Mouse (Mus musculus): ENCODE data around the gene Dgki. TPM values are rescaled to one million over a fixed set of nuclear protein-coding genes. Genes with fewer than 3 reads are reported as not detected.

Dgki gene
- 0.20 and 0.27 TPM in 2 replicates for polyA plus RNA-seq (2015; fragmentation: Nextera tagmentation; extraction: Ambion mirVana)

GRCm38 (mm10) chr6:37299562-37300390 lies at the start of gene Dgki:
Dgki (minus strand) TSS chr6:37300184.
- Histone ChIP-seq H3K27ac (ENCODE audit: low read length) (no peak within 1 kb of the TSS), H3K4me1 (ENCODE audit: control insufficient read depth, low read depth, low read length) (no peaks in the 10 kb centered on the region), H3K4me3 (ENCODE audit: low read depth, low read length) (peak within 1 kb of the TSS; percentile 43), H3K4me2 (ENCODE audit: low read depth, low read length) (peak within 1 kb of the TSS; percentile 54), H3K9me3 (replicated peaks; ENCODE audit: control insufficient read depth, low read length) (no peaks in the 10 kb centered on the region), H3K27me3 (ENCODE audit: control insufficient read depth, insufficient read depth, low read depth, low read length) (peaks cover 48% of the 10 kb centered on the region), H3K36me3 (ENCODE audit: control insufficient read depth, insufficient read depth) (no peaks in the 10 kb centered on the region), H3K9ac (ENCODE audit: low read depth, low read length) (no peak within 1 kb of the TSS)
- ATAC-seq (ENCODE audit: low read depth) = no peak
- 2% methylated on average over 64 of the region's 65 CpGs for WGBS (ENCODE audit: insufficient replicate concordance)

- 56% methylated on average over 5 of the region's 5 CpGs for WGBS (ENCODE audit: insufficient replicate concordance)
- ATAC-seq (ENCODE audit: low read depth) = 0 out of 2 replicates have a peak, but pooled peaks have one; percentile 27
- no peaks in the 10 kb centered on the region for H3K4me1 ChIP-seq (ENCODE audit: control insufficient read depth, low read depth, low read length)
Observed at GRCm38 (mm10) chr6:37347606-37348005, 47.6 kb upstream of the Dgki start.

GRCm38 (mm10) chr6:37338055-37338454 lies 38.1 kb upstream of the Dgki start:
- H3K9ac ChIP-seq (ENCODE audit: low read depth, low read length) = no peak overlapping the region
- no peak overlapping the region for H3K4me2 ChIP-seq (ENCODE audit: low read depth, low read length)
- no peaks in the 10 kb centered on the region for H3K27me3 ChIP-seq (ENCODE audit: control insufficient read depth, insufficient read depth, low read depth, low read length)
- 54% methylated on average over 5 of the region's 5 CpGs for WGBS (ENCODE audit: insufficient replicate concordance)
- ATAC-seq (ENCODE audit: low read depth) = no peak
- H3K9me3 ChIP-seq (replicated peaks; ENCODE audit: control insufficient read depth, low read length) = no peaks in the 10 kb centered on the region
- H3K27ac ChIP-seq (ENCODE audit: low read length) = no peak overlapping the region
- H3K4me1 ChIP-seq (ENCODE audit: control insufficient read depth, low read depth, low read length) = no peaks in the 10 kb centered on the region
- H3K36me3 ChIP-seq (ENCODE audit: control insufficient read depth, insufficient read depth) = peaks cover 3% of the 10 kb centered on the region; the same call in 1 of the 2 replicates
- no peak overlapping the region for H3K4me3 ChIP-seq (ENCODE audit: low read depth, low read length)

More at GRCm38 (mm10) chr6:37347606-37348005, 47.6 kb upstream of the Dgki start:
- Histone ChIP-seq H3K27me3 (ENCODE audit: control insufficient read depth, insufficient read depth, low read depth, low read length) (no peaks in the 10 kb centered on the region), H3K27ac (ENCODE audit: low read length) (no peak overlapping the region), H3K36me3 (ENCODE audit: control insufficient read depth, insufficient read depth) (no peaks in the 10 kb centered on the region), H3K4me3 (ENCODE audit: low read depth, low read length) (no peak overlapping the region), H3K9me3 (replicated peaks; ENCODE audit: control insufficient read depth, low read length) (no peaks in the 10 kb centered on the region), H3K4me2 (ENCODE audit: low read depth, low read length) (no peak overlapping the region), H3K9ac (ENCODE audit: low read depth, low read length) (no peak overlapping the region)

- H3K27ac ChIP-seq (ENCODE audit: low read length) = no peak overlapping the region
- no peaks in the 10 kb centered on the region for H3K27me3 ChIP-seq (ENCODE audit: control insufficient read depth, insufficient read depth, low read depth, low read length)
- no peak overlapping the region for H3K4me3 ChIP-seq (ENCODE audit: low read depth, low read length)
- no peaks in the 10 kb centered on the region for H3K4me1 ChIP-seq (ENCODE audit: control insufficient read depth, low read depth, low read length)
- no peak overlapping the region for H3K4me2 ChIP-seq (ENCODE audit: low read depth, low read length)
- no peaks in the 10 kb centered on the region for H3K9me3 ChIP-seq (replicated peaks; ENCODE audit: control insufficient read depth, low read length)
- ATAC-seq (ENCODE audit: low read depth) = no peak
- no peak overlapping the region for H3K9ac ChIP-seq (ENCODE audit: low read depth, low read length)
- 49% methylated on average over 5 of the region's 5 CpGs for WGBS (ENCODE audit: insufficient replicate concordance)
- H3K36me3 ChIP-seq (ENCODE audit: control insufficient read depth, insufficient read depth) = peaks cover 3% of the 10 kb centered on the region
Observed at GRCm38 (mm10) chr6:37336831-37337260, 36.9 kb upstream of the Dgki start.

- Histone ChIP-seq H3K27ac (ENCODE audit: low read length) (no peak overlapping the region), H3K4me2 (ENCODE audit: low read depth, low read length) (no peak overlapping the region), H3K9ac (ENCODE audit: low read depth, low read length) (no peak overlapping the region), H3K4me3 (ENCODE audit: low read depth, low read length) (no peak overlapping the region), H3K27me3 (ENCODE audit: control insufficient read depth, insufficient read depth, low read depth, low read length) (no peaks in the 10 kb centered on the region), H3K9me3 (replicated peaks; ENCODE audit: control insufficient read depth, low read length) (no peaks in the 10 kb centered on the region), H3K4me1 (ENCODE audit: control insufficient read depth, low read depth, low read length) (no peaks in the 10 kb centered on the region), H3K36me3 (ENCODE audit: control insufficient read depth, insufficient read depth) (peaks cover 3% of the 10 kb centered on the region)
- 71% methylated on average over 7 of the region's 7 CpGs for WGBS (ENCODE audit: insufficient replicate concordance)
- no peak for ATAC-seq (ENCODE audit: low read depth)
Observed at GRCm38 (mm10) chr6:37336381-37336780, 36.4 kb upstream of the Dgki start.

GRCm38 (mm10) chr6:37332846-37333245 lies 32.9 kb upstream of the Dgki start:
- H3K9me3 ChIP-seq (replicated peaks; ENCODE audit: control insufficient read depth, low read length) = no peaks in the 10 kb centered on the region
- no peak for ATAC-seq (ENCODE audit: low read depth)
- no peaks in the 10 kb centered on the region for H3K4me1 ChIP-seq (ENCODE audit: control insufficient read depth, low read depth, low read length)
- WGBS (ENCODE audit: insufficient replicate concordance) = 78% methylated on average over 10 of the region's 10 CpGs
- no peak overlapping the region for H3K9ac ChIP-seq (ENCODE audit: low read depth, low read length)
- no peak overlapping the region for H3K4me3 ChIP-seq (ENCODE audit: low read depth, low read length)
- H3K36me3 ChIP-seq (ENCODE audit: control insufficient read depth, insufficient read depth) = peaks cover 3% of the 10 kb centered on the region
- no peak overlapping the region for H3K27ac ChIP-seq (ENCODE audit: low read length)
- no peak overlapping the region for H3K4me2 ChIP-seq (ENCODE audit: low read depth, low read length)
- H3K27me3 ChIP-seq (ENCODE audit: control insufficient read depth, insufficient read depth, low read depth, low read length) = no peaks in the 10 kb centered on the region

- Histone ChIP-seq H3K9me3 (replicated peaks; ENCODE audit: control insufficient read depth, low read length) (no peaks in the 10 kb centered on the region), H3K27me3 (ENCODE audit: control insufficient read depth, insufficient read depth, low read depth, low read length) (no peaks in the 10 kb centered on the region), H3K36me3 (ENCODE audit: control insufficient read depth, insufficient read depth) (peaks cover 3% of the 10 kb centered on the region), H3K4me2 (ENCODE audit: low read depth, low read length) (no peak overlapping the region), H3K9ac (ENCODE audit: low read depth, low read length) (no peak overlapping the region), H3K4me1 (ENCODE audit: control insufficient read depth, low read depth, low read length) (no peaks in the 10 kb centered on the region), H3K4me3 (ENCODE audit: low read depth, low read length) (no peak overlapping the region), H3K27ac (ENCODE audit: low read length) (no peak overlapping the region)
- ATAC-seq (ENCODE audit: low read depth) = no peak
- 48% methylated on average over 5 of the region's 5 CpGs for WGBS (ENCODE audit: insufficient replicate concordance)
Observed at GRCm38 (mm10) chr6:37329901-37330864, 30.2 kb upstream of the Dgki start.

- no peak for ATAC-seq (ENCODE audit: low read depth)
- WGBS (ENCODE audit: insufficient replicate concordance) = 65% methylated on average over 3 of the region's 3 CpGs
- no peak overlapping the region for H3K4me2 ChIP-seq (ENCODE audit: low read depth, low read length)
- no peak overlapping the region for H3K9ac ChIP-seq (ENCODE audit: low read depth, low read length)
- peaks cover 3% of the 10 kb centered on the region for H3K36me3 ChIP-seq (ENCODE audit: control insufficient read depth, insufficient read depth)
- no peaks in the 10 kb centered on the region for H3K4me1 ChIP-seq (ENCODE audit: control insufficient read depth, low read depth, low read length)
- no peaks in the 10 kb centered on the region for H3K27me3 ChIP-seq (ENCODE audit: control insufficient read depth, insufficient read depth, low read depth, low read length)
- H3K27ac ChIP-seq (ENCODE audit: low read length) = no peak overlapping the region
- H3K9me3 ChIP-seq (replicated peaks; ENCODE audit: control insufficient read depth, low read length) = no peaks in the 10 kb centered on the region
- H3K4me3 ChIP-seq (ENCODE audit: low read depth, low read length) = no peak overlapping the region
Observed at GRCm38 (mm10) chr6:37329376-37329775, 29.4 kb upstream of the Dgki start.
